Comparison of ENCODE assay signal across 10 mouse cellular contexts in genomic region chr6:29214245-29214644, GRCm38 (mm10). TPM values are rescaled to one million over a fixed set of nuclear protein-coding genes. Genes with fewer than 3 reads are reported as not detected.
A peak's percentile ranks its signal among the peaks of the same experiment; 100 is the strongest.
DNase-seq lines count a peak whose midpoint lies in the region; ATAC-seq and TF ChIP-seq lines count a peak whose summit lies in the region.
"Had no signal": no experiment of that assay in that cellular context is flagged by ENCODE, and none has a peak within 500 bp of the region (broad histone marks: within the 10 kb centered on the region; RNA-seq: fewer than 3 reads in every experiment).

No protein-coding gene starts in this region.

- H3K27ac ChIP-seq in brown adipose tissue, adult 24 weeks (replicated peaks; ENCODE audit: low read depth, low read length) = peak overlapping the region; percentile 85
- no peak overlapping the region for H3K27ac ChIP-seq in hindbrain, embryonic 12.5 days
- no peak overlapping the region for H3K27ac ChIP-seq in midbrain, embryonic 13.5 days
- H3K27ac ChIP-seq in cerebellum, adult 2 months (ENCODE audit: insufficient read depth, low read length) = no peak overlapping the region
- H3K27ac ChIP-seq: embryonic facial prominence, embryonic 12.5 days had no signal

- TF ChIP-seq POLR2A in cerebellum, adult 2 months (IDR thresholded peaks at IDR 0.05; ENCODE audit: borderline replicate concordance, insufficient read depth, low read length) = no peak

- WGBS in hindbrain, embryonic 12.5 days = 7% methylated on average over 1 of the region's 1 CpGs
- 6% methylated on average over 1 of the region's 1 CpGs for WGBS in midbrain, embryonic 13.5 days
- WGBS in cerebellum, adult 2 months = 66% methylated on average over 1 of the region's 1 CpGs

- TF ChIP-seq CTCF in cerebellum, adult 2 months (IDR thresholded peaks at IDR 0.05; ENCODE audit: borderline replicate concordance, insufficient read depth, low read depth, low read length) = no peak

- 0 out of 2 replicates have a peak overlapping the region, but pooled peaks have one; percentile 95 for H3K4me2 ChIP-seq in hindbrain, embryonic 12.5 days (replicated peaks)
- H3K4me2 ChIP-seq in midbrain, embryonic 13.5 days (replicated peaks) = peak overlapping the region; percentile 97; the same call in 1 of the 2 replicates

- peak; percentile 26 for DNase-seq in gastrocnemius, postnatal 14 days
- DNase-seq in gastrocnemius, postnatal 10 days = no peak
- DNase-seq in cerebellum, adult 2 months = no peak
- DNase-seq in frontal cortex, postnatal 14 days (ENCODE audit: low spot score in 2 of 2) = no peak

- no peaks in the 10 kb centered on the region for H3K9me3 ChIP-seq in hindbrain, embryonic 12.5 days (replicated peaks)
- H3K9me3 ChIP-seq in midbrain, embryonic 13.5 days = no peaks in the 10 kb centered on the region
- H3K9me3 ChIP-seq: embryonic facial prominence, embryonic 12.5 days; G1E had no signal

- no peaks in the 10 kb centered on the region for H3K36me3 ChIP-seq in hindbrain, embryonic 12.5 days
- no peaks in the 10 kb centered on the region for H3K36me3 ChIP-seq in midbrain, embryonic 13.5 days
- H3K36me3 ChIP-seq: embryonic facial prominence, embryonic 12.5 days; G1E had no signal

- peaks cover 24% of the 10 kb centered on the region for H3K27me3 ChIP-seq in hindbrain, embryonic 12.5 days
- H3K27me3 ChIP-seq in midbrain, embryonic 13.5 days = peaks cover 16% of the 10 kb centered on the region
- no peaks in the 10 kb centered on the region for H3K27me3 ChIP-seq in cerebellum, adult 2 months (ENCODE audit: control insufficient read depth, insufficient read depth, low read length)

- peak overlapping the region; percentile 82 for H3K4me3 ChIP-seq in brown adipose tissue, adult 24 weeks (ENCODE audit: insufficient read depth, low read depth, low read length)
- H3K4me3 ChIP-seq in hindbrain, embryonic 12.5 days = no peak overlapping the region
- no peak overlapping the region for H3K4me3 ChIP-seq in midbrain, embryonic 13.5 days (replicated peaks)
- H3K4me3 ChIP-seq in cerebellum, adult 2 months (replicated peaks; ENCODE audit: insufficient read depth, low read depth, low read length) = no peak overlapping the region

- intact Hi-C loops in gastrocnemius, postnatal 14 days (cut with DNase I; ENCODE audit: low total_unique reads) = no loop called here

- no peak overlapping the region for H3K9ac ChIP-seq in hindbrain, embryonic 12.5 days
- H3K9ac ChIP-seq in midbrain, embryonic 13.5 days (replicated peaks) = peak overlapping the region; percentile 39
- H3K9ac ChIP-seq: embryonic facial prominence, embryonic 12.5 days had no signal

- peaks cover 26% of the 10 kb centered on the region for H3K4me1 ChIP-seq in brown adipose tissue, adult 24 weeks (ENCODE audit: control insufficient read depth, insufficient read depth, insufficient read length, low read length)
- H3K4me1 ChIP-seq in hindbrain, embryonic 12.5 days = peaks cover 45% of the 10 kb centered on the region
- peaks cover 62% of the 10 kb centered on the region for H3K4me1 ChIP-seq in midbrain, embryonic 13.5 days (replicated peaks)
- peaks cover 12% of the 10 kb centered on the region; the same call in 1 of the 2 replicates for H3K4me1 ChIP-seq in cerebellum, adult 2 months (ENCODE audit: control insufficient read depth, insufficient read depth, low read length)

- no peak for ATAC-seq in hindbrain, embryonic 12.5 days (ENCODE audit: low FRiP score)
- ATAC-seq in midbrain, embryonic 13.5 days = no peak
- ATAC-seq in activated CD4-positive, CD25-positive, alpha-beta regulatory T cell, adult 4 months = no peak

RNA-seq across cellular contexts. Expression of gene Impdh1, which starts 1.9 kb away (rescaled TPM):
- total RNA-seq in gastrocnemius, postnatal 14 days (2021) = 10 to 100 TPM; 20.2 to 23.8 TPM
- 10 to 100 TPM; 23.4 to 24.7 TPM for total RNA-seq in gastrocnemius, postnatal 10 days (2021)
- 68.7 and 105 TPM in 2 replicates for polyA plus RNA-seq in brown adipose tissue, adult 24 weeks (2012; ENCODE audit: insufficient read depth, insufficient read length, missing spikeins)
- 49.9 and 52.4 TPM in 2 replicates for polyA plus RNA-seq in hindbrain, embryonic 12.5 days (2016; fragmentation: Nextera tagmentation; extraction: Ambion mirVana)
- polyA plus RNA-seq in midbrain, embryonic 13.5 days (2015; fragmentation: Nextera tagmentation; extraction: Ambion mirVana) = 43.5 and 51.8 TPM in 2 replicates
- polyA plus RNA-seq in activated CD4-positive, CD25-positive, alpha-beta regulatory T cell, adult 4 months (2017; shearing (Covaris generic)) = 10 to 100 TPM; 13.0 to 16.5 TPM
- 52.9 and 54.3 TPM in 2 replicates for polyA plus RNA-seq in cerebellum, adult 2 months (2012; rRNA removed)

RNA-seq across cellular contexts. Expression of gene Prrt4, which starts 34.9 kb away (rescaled TPM):
- under 1 TPM; 0.64 to 0.88 TPM for total RNA-seq in gastrocnemius, postnatal 14 days (2021)
- total RNA-seq in gastrocnemius, postnatal 10 days (2021) = 1 to 10 TPM in 1 of 2 experiments, under 1 TPM in 1; 0.78 to 1.2 TPM
- polyA plus RNA-seq in brown adipose tissue, adult 24 weeks (2012; ENCODE audit: insufficient read depth, insufficient read length, missing spikeins) = 1.5 and 1.6 TPM in 2 replicates
- polyA plus RNA-seq in hindbrain, embryonic 12.5 days (2016; fragmentation: Nextera tagmentation; extraction: Ambion mirVana) = 2.4 and 2.6 TPM in 2 replicates
- polyA plus RNA-seq in midbrain, embryonic 13.5 days (2015; fragmentation: Nextera tagmentation; extraction: Ambion mirVana) = 2.7 and 3.6 TPM in 2 replicates
- polyA plus RNA-seq in activated CD4-positive, CD25-positive, alpha-beta regulatory T cell, adult 4 months (2017; shearing (Covaris generic)) = not detected
- polyA plus RNA-seq in cerebellum, adult 2 months (2012; rRNA removed) = 5.4 and 5.5 TPM in 2 replicates
- polyA plus RNA-seq: G1E had no signal

RNA-seq across cellular contexts. Expression of gene Rbm28, which starts 49.4 kb away (rescaled TPM):
- total RNA-seq in gastrocnemius, postnatal 14 days (2021) = 10 to 100 TPM; 13.6 to 13.8 TPM
- 10 to 100 TPM; 16.7 to 19.0 TPM for total RNA-seq in gastrocnemius, postnatal 10 days (2021)
- 29.0 and 33.8 TPM in 2 replicates for polyA plus RNA-seq in brown adipose tissue, adult 24 weeks (2012; ENCODE audit: insufficient read depth, insufficient read length, missing spikeins)
- 57.7 and 61.0 TPM in 2 replicates for polyA plus RNA-seq in hindbrain, embryonic 12.5 days (2016; fragmentation: Nextera tagmentation; extraction: Ambion mirVana)
- polyA plus RNA-seq in midbrain, embryonic 13.5 days (2015; fragmentation: Nextera tagmentation; extraction: Ambion mirVana) = 47.2 and 48.5 TPM in 2 replicates
- 10 to 100 TPM; 44.7 to 54.4 TPM for polyA plus RNA-seq in activated CD4-positive, CD25-positive, alpha-beta regulatory T cell, adult 4 months (2017; shearing (Covaris generic))
- 44.2 and 45.7 TPM in 2 replicates for polyA plus RNA-seq in cerebellum, adult 2 months (2012; rRNA removed)

RNA-seq across cellular contexts. Expression of gene Hilpda, which starts 58.0 kb away (rescaled TPM):
- total RNA-seq in gastrocnemius, postnatal 14 days (2021) = 1 to 10 TPM; 5.3 to 5.4 TPM
- 1 to 10 TPM; 6.9 to 8.8 TPM for total RNA-seq in gastrocnemius, postnatal 10 days (2021)
- polyA plus RNA-seq in brown adipose tissue, adult 24 weeks (2012; ENCODE audit: insufficient read depth, insufficient read length, missing spikeins) = 9.2 and 22.3 TPM in 2 replicates
- 31.8 and 32.1 TPM in 2 replicates for polyA plus RNA-seq in hindbrain, embryonic 12.5 days (2016; fragmentation: Nextera tagmentation; extraction: Ambion mirVana)
- polyA plus RNA-seq in midbrain, embryonic 13.5 days (2015; fragmentation: Nextera tagmentation; extraction: Ambion mirVana) = 34.5 and 36.7 TPM in 2 replicates
- 10 to 100 TPM; 28.1 to 33.4 TPM for polyA plus RNA-seq in activated CD4-positive, CD25-positive, alpha-beta regulatory T cell, adult 4 months (2017; shearing (Covaris generic))
- polyA plus RNA-seq in cerebellum, adult 2 months (2012; rRNA removed) = 10.2 and 11.2 TPM in 2 replicates
